Mouse (Mus musculus) stomach, embryonic 15.5 days (tissue): ENCODE measurements around the gene Ifitm3. TPM values are rescaled to one million over a fixed set of nuclear protein-coding genes. Genes with fewer than 3 reads are reported as not detected.

ENCODE experiments used
- ATAC-seq: fragments of 200-750 bp; cut with Nextera tagmentation; 2 replicates; pipeline ENCODE4 v1.8.0; 2017; ENCODE audit warnings: low read depth, moderate number of reproducible peaks, moderate TSS enrichment; ENCODE audit not compliant: insufficient read depth, low FRiP score
- H3K27ac ChIP-seq: fragments of 300-500 bp; sonication (generic); 2 replicates; pipeline ENCODE4 v1.5.1; 2015; ENCODE audit warnings: mild to moderate bottlenecking, inconsistent platforms
- H3K27me3 ChIP-seq: fragments of 300-500 bp; sonication (generic); replicated peaks from 2 replicates; pipeline ENCODE4 v1.6.1; 2015; ENCODE audit warnings: inconsistent platforms
- H3K36me3 ChIP-seq: fragments of 300-500 bp; sonication (generic); 2 replicates; pipeline ENCODE4 v1.6.1; 2015; ENCODE audit warnings: inconsistent platforms
- H3K4me1 ChIP-seq: fragments of 300-500 bp; sonication (generic); 2 replicates; pipeline ENCODE4 v1.6.1; 2015; ENCODE audit warnings: inconsistent platforms
- H3K4me2 ChIP-seq: fragments of 300-500 bp; sonication (generic); 2 replicates; pipeline ENCODE4 v1.6.1; 2015; ENCODE audit warnings: mild to moderate bottlenecking, inconsistent platforms
- H3K4me3 ChIP-seq: fragments of 300-500 bp; sonication (generic); replicated peaks from 2 replicates; pipeline ENCODE4 v1.5.1; 2015; ENCODE audit warnings: inconsistent platforms
- H3K9ac ChIP-seq: fragments of 300-500 bp; sonication (generic); 2 replicates; pipeline ENCODE4 v1.6.1; 2015; ENCODE audit warnings: inconsistent platforms
- H3K9me3 ChIP-seq: fragments of 300-500 bp; sonication (generic); 2 replicates; pipeline ENCODE4 v1.6.1; 2016; ENCODE audit warnings: inconsistent platforms
- WGBS: fragments of 180-500 bp; shearing (Covaris S2); methylation state at CpG from one replicate; pipeline ENCODE4 v1.1.7; 2015; 5-methylcytosine and 5-hydroxymethylcytosine counted together
- polyA plus RNA-seq: library from polyadenylated mRNA; unstranded; fragments of >200 nt; fragmentation: Nextera tagmentation; extraction: Ambion mirVana; gene quantifications from 2 replicates; pipeline ENCODE4 v1.2.1, GENCODE M21; 2015

Gene Ifitm3
- polyA plus RNA-seq, 1 experiment from 2014 or later = 413 TPM

- Histone ChIP-seq H3K9ac (no peak overlapping the region), H3K4me2 (peak overlapping the region; percentile 47), H3K4me3 (peak overlapping the region; percentile 28), H3K27ac (peak overlapping the region; percentile 78), H3K9me3 (no peaks in the 10 kb centered on the region), H3K4me1 (peaks cover 29% of the 10 kb centered on the region), H3K27me3 (no peaks in the 10 kb centered on the region), H3K36me3 (no peaks in the 10 kb centered on the region)
- peak; percentile 74 for ATAC-seq
- 7% methylated on average over 14 of the region's 14 CpGs for WGBS
Measured at GRCm38 (mm10) chr7:140967862-140968591, 42.5 kb downstream of the Ifitm3 start.

- Histone ChIP-seq H3K27me3 (no peaks in the 10 kb centered on the region), H3K27ac (peak within 1 kb of the TSS; percentile 78), H3K4me2 (peak within 1 kb of the TSS; percentile 47), H3K9ac (no peak within 1 kb of the TSS), H3K36me3 (no peaks in the 10 kb centered on the region), H3K4me1 (peaks cover 28% of the 10 kb centered on the region), H3K4me3 (peak within 1 kb of the TSS; percentile 28), H3K9me3 (no peaks in the 10 kb centered on the region)
- WGBS = 87% methylated on average over 4 of the region's 4 CpGs
- no peak for ATAC-seq
Measured at GRCm38 (mm10) chr7:140966921-140967320, 43.6 kb downstream of the Ifitm3 start, which contains the start of gene Ifitm1. Gene Ifitm1, plus strand, starts transcription at chr7:140967221.

DNA sequence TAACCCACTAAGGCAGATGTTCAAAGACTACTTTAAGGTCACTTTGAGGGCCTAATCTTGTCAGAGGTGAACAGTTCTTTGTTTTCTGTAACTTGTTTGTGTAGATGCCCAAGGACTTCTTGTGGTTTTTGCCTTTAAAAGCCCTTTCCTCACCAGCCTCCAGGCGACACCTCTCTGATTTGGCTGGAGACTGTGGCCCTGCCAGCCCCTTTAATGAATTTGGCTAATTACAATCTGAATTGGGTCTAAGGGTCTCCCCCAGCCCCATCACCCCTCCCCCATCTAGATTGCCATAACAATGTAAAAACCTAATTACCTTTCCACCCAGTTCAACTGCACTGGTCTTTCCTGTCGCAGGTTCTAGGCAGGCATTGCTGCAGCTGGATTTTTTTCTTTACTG, 47.8 kb downstream of the Ifitm3 start:
- Histone ChIP-seq H3K4me1 (0 out of 2 replicates have a peak, but pooled peaks cover 2% of the 10 kb centered on the region), H3K4me2 (no peak overlapping the region), H3K9me3 (no peaks in the 10 kb centered on the region), H3K4me3 (no peak overlapping the region), H3K36me3 (no peaks in the 10 kb centered on the region), H3K27ac (no peak overlapping the region), H3K9ac (no peak overlapping the region), H3K27me3 (no peaks in the 10 kb centered on the region)
- no peak for ATAC-seq
- 83% methylated on average over 2 of the region's 2 CpGs for WGBS

DNA sequence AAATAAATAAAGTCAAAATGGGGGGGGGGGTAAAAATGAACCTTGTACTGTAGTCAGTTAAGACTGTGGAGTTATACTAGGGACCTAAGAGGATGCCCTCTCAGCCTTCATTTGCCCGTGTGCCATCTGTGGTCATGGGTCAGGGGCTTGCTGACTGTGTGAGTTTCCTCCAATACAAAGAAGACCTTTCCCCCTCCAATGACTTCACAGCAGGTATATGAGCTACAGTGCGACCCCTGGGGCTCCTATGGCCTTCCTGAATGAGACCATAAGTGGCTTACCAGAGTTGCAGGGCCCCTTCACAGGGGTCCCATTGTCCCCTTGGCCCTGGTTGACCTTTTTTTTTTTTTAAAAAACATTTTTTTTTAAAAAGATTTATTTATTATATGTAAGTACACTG, 49.2 kb downstream of the Ifitm3 start:
- Histone ChIP-seq H3K36me3 (no peaks in the 10 kb centered on the region), H3K9me3 (no peaks in the 10 kb centered on the region), H3K27me3 (no peaks in the 10 kb centered on the region), H3K4me1 (peaks cover 8% of the 10 kb centered on the region), H3K9ac (no peak overlapping the region), H3K4me2 (no peak overlapping the region), H3K4me3 (no peak overlapping the region), H3K27ac (no peak overlapping the region)
- 75% methylated on average over 2 of the region's 2 CpGs for WGBS
- ATAC-seq = no peak

DNA sequence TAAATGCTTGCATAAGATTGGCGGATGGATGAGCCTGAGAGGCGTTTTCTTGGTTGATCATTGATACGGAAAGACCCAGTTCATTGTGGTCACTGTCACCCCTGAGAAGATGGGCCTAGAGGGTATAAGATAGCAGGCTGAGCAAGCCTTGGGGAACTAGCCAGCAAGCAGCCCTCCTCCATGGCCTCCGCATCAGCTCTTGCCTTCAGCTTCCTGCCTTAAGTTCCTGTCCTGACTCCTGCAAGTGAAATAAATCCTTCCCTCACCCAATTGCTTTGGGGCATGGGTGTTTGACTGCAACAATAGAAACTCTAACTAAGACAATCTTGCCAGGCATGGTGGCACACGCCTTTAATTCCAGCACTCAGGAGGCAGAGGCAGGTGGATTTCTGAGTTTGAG, 50.5 kb downstream of the Ifitm3 start:
- Histone ChIP-seq H3K9me3 (no peaks in the 10 kb centered on the region), H3K9ac (no peak overlapping the region), H3K4me2 (no peak overlapping the region), H3K4me3 (no peak overlapping the region), H3K27ac (no peak overlapping the region), H3K27me3 (no peaks in the 10 kb centered on the region), H3K36me3 (no peaks in the 10 kb centered on the region), H3K4me1 (peaks cover 13% of the 10 kb centered on the region)
- ATAC-seq = no peak
- 81% methylated on average over 5 of the region's 5 CpGs for WGBS

Other genes with a start within 250 kb of the Ifitm3 start
- 0.18 TPM in 1 of 2 replicates, not detected in the other for gene Cyp2e1, start 247.0 kb downstream of the Ifitm3 start, polyA plus RNA-seq
- gene Syce1, start 222.9 kb downstream of the Ifitm3 start, polyA plus RNA-seq = 0.23 and 0.30 TPM in 2 replicates
- 1.5 and 1.7 TPM in 2 replicates for gene Zfp941, start 188.6 kb downstream of the Ifitm3 start, polyA plus RNA-seq
- 13.9 and 23.4 TPM in 2 replicates for gene Urah, start 175.8 kb downstream of the Ifitm3 start, polyA plus RNA-seq
- gene Scgb1c1, start 165.2 kb downstream of the Ifitm3 start, polyA plus RNA-seq = not detected in 2 replicates
- gene Odf3, start 163.0 kb downstream of the Ifitm3 start, polyA plus RNA-seq = 0.17 TPM in 1 of 2 replicates, not detected in the other
- not detected in 2 replicates for gene Gm45785, start 154.4 kb downstream of the Ifitm3 start, polyA plus RNA-seq
- gene Ric8a, start 153.8 kb downstream of the Ifitm3 start, polyA plus RNA-seq = 58.0 and 62.8 TPM in 2 replicates
- gene Bet1l, start 153.2 kb downstream of the Ifitm3 start, polyA plus RNA-seq = 44.7 and 50.1 TPM in 2 replicates
- 214 and 219 TPM in 2 replicates for gene Psmd13, start 128.8 kb downstream of the Ifitm3 start, polyA plus RNA-seq
- 25.7 and 28.7 TPM in 2 replicates for gene Sirt3, start 128.5 kb downstream of the Ifitm3 start, polyA plus RNA-seq
- gene Cox8b, start 110.3 kb downstream of the Ifitm3 start, polyA plus RNA-seq = 0.76 and 2.6 TPM in 2 replicates
- gene Nlrp6, start 89.9 kb downstream of the Ifitm3 start, polyA plus RNA-seq = 9.9 and 13.8 TPM in 2 replicates
- gene Pgghg, start 69.4 kb downstream of the Ifitm3 start, polyA plus RNA-seq = 21.2 and 23.5 TPM in 2 replicates
- gene Ifitm5, start 60.5 kb downstream of the Ifitm3 start, polyA plus RNA-seq = 3.2 and 3.6 TPM in 2 replicates
- gene Gm45717, start 54.8 kb downstream of the Ifitm3 start, polyA plus RNA-seq = 0.40 and 0.71 TPM in 2 replicates
- gene Ifitm2, start 54.8 kb downstream of the Ifitm3 start, polyA plus RNA-seq = 1,181 and 1,379 TPM in 2 replicates
- gene Ifitm1, start 43.5 kb downstream of the Ifitm3 start, polyA plus RNA-seq = 179 and 209 TPM in 2 replicates
- 7.6 and 8.1 TPM in 2 replicates for gene Ifitm6, start 7.2 kb upstream of the Ifitm3 start, polyA plus RNA-seq
- gene Gm17387, start 18.4 kb upstream of the Ifitm3 start, polyA plus RNA-seq = not detected in 2 replicates
- gene B4galnt4, start 50.3 kb upstream of the Ifitm3 start, polyA plus RNA-seq = 7.0 and 9.2 TPM in 2 replicates
- 38.4 and 47.2 TPM in 2 replicates for gene Pkp3, start 67.4 kb upstream of the Ifitm3 start, polyA plus RNA-seq
- 13.1 and 15.1 TPM in 2 replicates for gene Sigirr, start 89.8 kb upstream of the Ifitm3 start, polyA plus RNA-seq
- gene Ano9, start 107.0 kb upstream of the Ifitm3 start, polyA plus RNA-seq = 16.2 and 20.5 TPM in 2 replicates
- 58.6 and 60.7 TPM in 2 replicates for gene Ptdss2, start 111.6 kb upstream of the Ifitm3 start, polyA plus RNA-seq
- gene Rnh1, start 162.1 kb upstream of the Ifitm3 start, polyA plus RNA-seq = 206 and 215 TPM in 2 replicates
- gene Hras, start 183.2 kb upstream of the Ifitm3 start, polyA plus RNA-seq = 113 and 123 TPM in 2 replicates
- 5.4 and 7.2 TPM in 2 replicates for gene Lrrc56, start 183.4 kb upstream of the Ifitm3 start, polyA plus RNA-seq
- gene Lmntd2, start 203.3 kb upstream of the Ifitm3 start, polyA plus RNA-seq = 2.8 and 2.9 TPM in 2 replicates
- gene Rassf7, start 205.1 kb upstream of the Ifitm3 start, polyA plus RNA-seq = 67.7 and 73.3 TPM in 2 replicates
- 58.8 and 63.4 TPM in 2 replicates for gene Phrf1, start 218.0 kb upstream of the Ifitm3 start, polyA plus RNA-seq